Mouse (Mus musculus) small intestine, adult 2 months (tissue): ENCODE results near the gene Golph3.

ENCODE experiments used
- CTCF ChIP-seq: fragments of 200-500 bp; IDR thresholded peaks from 2 replicates; pipeline ENCODE4 v1.5.1; 2012; ENCODE audit warnings: low read depth, mild to moderate bottlenecking, control low read depth, inconsistent platforms, low read length, moderate library complexity, mixed read lengths; ENCODE audit not compliant: insufficient replicate concordance, insufficient read length; ENCODE audit errors: extremely low read depth
- POLR2A ChIP-seq: fragments of 200-500 bp; IDR thresholded peaks from 2 replicates; pipeline ENCODE4 v1.6.1; 2012; ENCODE audit warnings: low read depth, mild to moderate bottlenecking, control low read depth, inconsistent platforms, low read length, moderate library complexity

DNA sequence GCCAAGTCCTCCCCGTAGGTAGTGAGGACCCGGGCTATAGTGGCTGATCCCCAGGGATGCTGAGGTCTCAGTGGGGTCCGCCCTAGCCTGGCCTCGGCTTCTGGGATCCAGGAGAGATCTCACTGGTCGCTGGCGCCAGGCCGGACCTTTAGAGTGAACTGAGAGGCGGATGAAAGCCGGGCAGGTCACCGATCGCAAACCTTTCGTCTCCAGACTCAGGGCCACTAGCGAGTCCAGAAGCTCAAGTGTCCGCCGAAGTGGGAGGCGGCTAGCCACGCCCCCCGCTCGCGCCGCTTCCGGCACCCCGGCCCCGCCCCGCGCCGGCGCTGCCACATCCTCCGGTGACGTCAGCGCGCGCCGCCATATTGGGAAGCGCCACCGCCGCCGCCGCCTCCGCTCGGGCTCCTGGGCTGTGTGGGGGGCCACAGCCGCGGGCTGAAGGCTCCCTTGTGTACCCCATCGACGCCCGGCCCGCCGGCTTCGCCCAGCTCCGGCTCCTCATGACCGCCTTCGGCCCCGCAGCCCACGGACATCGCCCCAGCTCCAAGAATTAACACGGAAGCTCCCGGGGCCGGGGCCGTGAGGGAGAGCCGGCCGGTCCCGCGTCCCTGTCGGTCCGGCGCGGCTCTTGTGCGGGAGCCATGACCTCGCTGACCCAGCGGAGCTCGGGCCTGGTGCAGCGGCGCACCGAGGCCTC lies at the start of gene Golph3:
- TF ChIP-seq CTCF (no peak), POLR2A (peak; percentile 84)
